Mouse (Mus musculus) B cell, adult 62 days (primary cell): ENCODE data around the gene Gjc3. TPM values are rescaled to one million over a fixed set of nuclear protein-coding genes. Genes with fewer than 3 reads are reported as not detected.

Source experiments
- total RNA-seq: library from RNA; stranded (reverse); gene quantifications from 4 replicates; pipeline ENCODE4 v1.2.4, GENCODE M21; 2023

Gene Gjc3
- total RNA-seq, result not detected in 4 replicates

DNA sequence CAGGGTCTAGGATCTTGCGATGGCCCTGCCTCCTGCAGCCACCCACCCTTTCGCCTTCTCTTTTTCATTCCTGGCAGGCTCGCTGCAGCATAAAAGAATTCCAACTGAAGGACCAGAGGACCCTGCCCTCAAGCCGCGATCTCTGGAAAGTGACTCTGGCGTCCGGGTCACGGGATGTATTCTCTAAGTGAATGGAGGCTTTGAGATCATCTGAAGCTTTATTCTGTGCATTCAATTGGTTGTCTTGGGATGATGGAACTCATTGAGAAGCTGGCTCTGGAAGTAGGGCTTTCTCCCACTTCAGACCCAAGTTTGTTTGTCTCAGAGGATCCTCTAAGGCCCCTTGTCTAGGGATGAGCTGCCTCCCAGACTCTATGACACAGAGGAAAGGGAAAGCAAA, at the start of gene Gjc3:
Gene Gjc3, minus strand, starts transcription at position 154 of the 400 bp plus-strand sequence.

DNA sequence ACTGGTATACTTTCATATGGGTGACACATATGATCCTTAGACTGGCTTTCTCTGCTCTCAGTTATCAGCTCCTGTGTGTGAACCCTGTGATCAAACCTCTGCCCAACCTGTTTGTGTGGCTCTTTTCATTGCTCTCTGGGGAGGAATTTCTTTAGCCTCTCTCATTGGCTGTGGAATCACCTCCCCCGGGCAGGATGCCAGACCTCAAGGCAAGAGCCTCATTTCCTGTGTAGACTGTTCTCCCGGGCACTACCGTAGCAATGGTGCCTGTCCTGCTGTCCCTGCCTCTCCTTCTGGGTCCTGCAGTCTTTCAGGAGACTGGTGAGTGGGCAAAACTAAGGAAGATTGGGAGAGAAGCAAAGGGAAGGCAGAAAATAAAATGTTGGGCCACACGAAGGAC, 18.4 kb upstream of the Gjc3 start, which contains the start of gene Azgp1:
Gene Azgp1, plus strand, starts transcription at position 221 of the 400 bp plus-strand sequence.

DNA sequence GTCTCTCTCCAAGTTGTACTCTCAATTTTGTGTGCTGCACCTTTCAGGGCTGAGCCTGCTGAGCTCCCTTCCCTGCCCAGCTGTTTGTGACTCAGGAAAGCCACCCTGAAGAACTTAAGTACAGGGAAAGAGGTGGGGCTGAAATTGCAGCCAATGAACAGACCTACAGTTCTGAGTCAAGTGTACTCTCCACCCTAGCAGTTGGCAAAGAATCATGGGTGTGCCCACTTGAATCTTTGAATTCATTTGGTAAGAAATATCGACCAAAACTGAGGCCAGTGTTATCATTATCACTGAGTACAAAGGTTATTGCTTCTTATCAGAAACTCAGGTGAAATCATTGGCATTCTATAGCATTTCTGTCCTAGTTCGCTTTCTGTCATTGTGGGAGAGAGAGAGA, 41.4 kb downstream of the Gjc3 start, which contains the start of gene Cyp3a13:
Gene Cyp3a13, minus strand, starts transcription at position 88 of the 400 bp plus-strand sequence.

Other genes with a start within 250 kb of the Gjc3 start
- gene Nyap1, start 221.5 kb downstream of the Gjc3 start, total RNA-seq, result 0.24 to 0.75 TPM (median 0.55 TPM) in 4 replicates
- 195 to 220 TPM (median 202 TPM) in 4 replicates for gene Tsc22d4, start 217.4 kb downstream of the Gjc3 start, total RNA-seq
- gene Ppp1r35, start 184.2 kb downstream of the Gjc3 start, total RNA-seq, result 19.5 to 26.0 TPM (median 22.4 TPM) in 4 replicates
- 80.8 to 118 TPM (median 101 TPM) in 4 replicates for gene Mepce, start 175.4 kb downstream of the Gjc3 start, total RNA-seq
- 15.0 to 20.7 TPM (median 19.2 TPM) in 4 replicates for gene Zcwpw1, start 175.3 kb downstream of the Gjc3 start, total RNA-seq
- 0.45 to 3.5 TPM (median 2.1 TPM) in 4 replicates for gene Pilra, start 126.8 kb downstream of the Gjc3 start, total RNA-seq
- 1.3 to 2.3 TPM (median 1.9 TPM) in 4 replicates for gene Pilrb1, start 105.0 kb downstream of the Gjc3 start, total RNA-seq
- 0.81 to 2.7 TPM in 2 of 4 replicates, not detected in the others for gene Pilrb2, start 91.3 kb downstream of the Gjc3 start, total RNA-seq
- gene Cyp3a13, start 41.5 kb downstream of the Gjc3 start, total RNA-seq, result not detected in 4 replicates
- not detected in 4 replicates for gene Azgp1, start 18.4 kb upstream of the Gjc3 start, total RNA-seq
- gene Smok3a, start 58.2 kb upstream of the Gjc3 start, total RNA-seq, result not detected in 4 replicates
- not detected in 4 replicates for gene Smok3b, start 58.3 kb upstream of the Gjc3 start, total RNA-seq
- not detected in 4 replicates for gene Smok3c, start 90.1 kb upstream of the Gjc3 start, total RNA-seq
- 16.7 to 18.6 TPM (median 17.1 TPM) in 4 replicates for gene Zkscan1, start 122.0 kb upstream of the Gjc3 start, total RNA-seq
- gene Zscan21, start 153.8 kb upstream of the Gjc3 start, total RNA-seq, result 7.5 to 14.3 TPM (median 10.9 TPM) in 4 replicates
- gene Zfp113, start 192.6 kb upstream of the Gjc3 start, total RNA-seq, result 8.3 to 11.6 TPM (median 9.5 TPM) in 4 replicates
- gene Cops6, start 198.0 kb upstream of the Gjc3 start, total RNA-seq, result 48.8 to 54.2 TPM (median 50.0 TPM) in 4 replicates
- 33.4 to 38.4 TPM (median 35.6 TPM) in 4 replicates for gene Ap4m1, start 208.9 kb upstream of the Gjc3 start, total RNA-seq
- gene Mcm7, start 209.3 kb upstream of the Gjc3 start, total RNA-seq, result 50.1 to 67.0 TPM (median 54.9 TPM) in 4 replicates
- gene Taf6, start 224.4 kb upstream of the Gjc3 start, total RNA-seq, result 27.6 to 29.1 TPM (median 28.3 TPM) in 4 replicates
- 14.6 to 16.4 TPM (median 15.4 TPM) in 4 replicates for gene Cnpy4, start 224.4 kb upstream of the Gjc3 start, total RNA-seq
- gene Mblac1, start 231.2 kb upstream of the Gjc3 start, total RNA-seq, result 0.91 to 1.6 TPM (median 1.3 TPM) in 4 replicates